Mouse (Mus musculus): Measurements from ENCODE around the gene Cyren. TPM values are rescaled to one million over a fixed set of nuclear protein-coding genes. Genes with fewer than 3 reads are reported as not detected.

Cyren gene
- polyA plus RNA-seq (2012; rRNA removed; ENCODE audit: low replicate concordance): 2.2 and 2.6 TPM in 2 replicates

GRCm38 (mm10) chr6:34877509-34878321, at the start of gene Cyren:
Gene Cyren, minus strand, starts transcription at chr6:34878060.

GRCm38 (mm10) chr6:34919956-34920355, 42.1 kb upstream of the Cyren start, which contains the start of gene Stra8:
Gene Stra8, plus strand, starts transcription at chr6:34920163.

GRCm38 (mm10) chr6:34910371-34911219, 32.7 kb upstream of the Cyren start, which contains the start of gene Wdr91:
Gene Wdr91, minus strand, starts transcription at chr6:34910876.

GRCm38 (mm10) chr6:34862791-34863403, 15.0 kb downstream of the Cyren start, which contains the start of gene Tmem140:
Gene Tmem140, plus strand, starts transcription at chr6:34863146.

Other genes with a start within 250 kb of the Cyren start
- 0.27 and 0.56 TPM in 2 replicates for gene Agbl3, start 97.6 kb downstream of the Cyren start, polyA plus RNA-seq (2012; rRNA removed; ENCODE audit: low replicate concordance)
- 12.5 and 25.2 TPM in 2 replicates for gene Tmem140, start 14.9 kb downstream of the Cyren start, polyA plus RNA-seq (2012; rRNA removed; ENCODE audit: low replicate concordance)
- 4.8 TPM in 2 replicates for gene Wdr91, start 32.8 kb upstream of the Cyren start, polyA plus RNA-seq (2012; rRNA removed; ENCODE audit: low replicate concordance)
- gene Stra8, start 42.1 kb upstream of the Cyren start, polyA plus RNA-seq (2012; rRNA removed; ENCODE audit: low replicate concordance): not detected in 2 replicates
- 55.8 and 140 TPM in 2 replicates for gene Slc23a4, start 110.3 kb upstream of the Cyren start, polyA plus RNA-seq (2012; rRNA removed; ENCODE audit: low replicate concordance)

All from duodenum, adult 2 months (tissue).